Mouse (Mus musculus): ENCODE data around the gene Gm10972. TPM values are rescaled to one million over a fixed set of nuclear protein-coding genes. Genes with fewer than 3 reads are reported as not detected.
A peak's percentile ranks its signal among the peaks of the same experiment; 100 is the strongest.
"Not testable (repeated sequence)": the region's sequence is repeated elsewhere in the genome, so short reads cannot be mapped to it uniquely, and the experiment has no call there.

The Gm10972 gene
- not detected for total RNA-seq (2021)
- long read RNA-seq, experiment 1, result 0 reads
- long read RNA-seq, experiment 2, result 0 reads

- DNase-seq; intact Hi-C loops (cut with DNase I): not testable (repeated sequence)
These were observed at the start of gene Gm10972 for GRCm38 (mm10) chr3:94642495-94643162. Gm10972 (plus strand) TSS chr3:94643112.

GRCm38 (mm10) chr3:94595871-94596287, 47.0 kb upstream of the Gm10972 start:
- intact Hi-C loops (cut with DNase I), result no loop called here
- no peak for DNase-seq

GRCm38 (mm10) chr3:94597224-94597779, 45.6 kb upstream of the Gm10972 start:
- intact Hi-C loops (cut with DNase I), result no loop called here
- DNase-seq, result no peak

GRCm38 (mm10) chr3:94601959-94602358, 41.0 kb upstream of the Gm10972 start:
- peak; percentile 46 to 69 for DNase-seq
- intact Hi-C loops (cut with DNase I), result loop anchor here (1.0 to 5.0 kb wide), 3 partner anchors 70 to 235 kb away; no protein-coding TSS in a partner anchor

GRCm38 (mm10) chr3:94609621-94610020, 33.3 kb upstream of the Gm10972 start:
- no peak for DNase-seq
- intact Hi-C loops (cut with DNase I), result loop anchor here (10.0 kb wide), 1 partner anchor 295 kb away; no protein-coding TSS in a partner anchor

- peak; percentile 23 to 28 for DNase-seq
- intact Hi-C loops (cut with DNase I), result loop anchor here (10.0 kb wide), 1 partner anchor 294 kb away; no protein-coding TSS in a partner anchor
These were observed 32.3 kb upstream of the Gm10972 start for GRCm38 (mm10) chr3:94610581-94610980.

DNA sequence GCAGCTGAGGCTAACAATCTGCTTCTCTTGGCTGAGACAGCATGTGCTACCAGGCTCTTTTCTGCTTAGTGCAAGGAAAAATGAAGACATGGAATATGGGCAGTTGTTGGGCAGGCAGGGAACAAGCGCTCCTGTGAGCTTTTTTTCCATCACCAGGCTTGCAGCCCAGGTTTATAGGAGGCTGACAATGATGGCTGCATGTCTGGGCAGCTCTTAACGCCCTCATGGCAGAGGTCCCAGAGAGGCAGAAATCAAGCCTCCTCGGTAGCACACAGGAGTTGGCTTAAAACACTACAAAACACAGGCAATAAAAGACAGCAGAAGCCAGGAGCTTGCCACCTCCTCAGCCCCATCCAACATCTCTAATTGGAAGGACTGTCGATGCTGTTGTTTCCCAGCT, 31.6 kb upstream of the Gm10972 start:
- intact Hi-C loops (cut with DNase I), result loop anchor here (10.0 kb wide), 1 partner anchor 293 kb away; no protein-coding TSS in a partner anchor

GRCm38 (mm10) chr3:94611834-94612233, 31.1 kb upstream of the Gm10972 start:
- no peak for DNase-seq

More for the DNA sequence above, 31.6 kb upstream of the Gm10972 start:
- DNase-seq, result no peak

DNA sequence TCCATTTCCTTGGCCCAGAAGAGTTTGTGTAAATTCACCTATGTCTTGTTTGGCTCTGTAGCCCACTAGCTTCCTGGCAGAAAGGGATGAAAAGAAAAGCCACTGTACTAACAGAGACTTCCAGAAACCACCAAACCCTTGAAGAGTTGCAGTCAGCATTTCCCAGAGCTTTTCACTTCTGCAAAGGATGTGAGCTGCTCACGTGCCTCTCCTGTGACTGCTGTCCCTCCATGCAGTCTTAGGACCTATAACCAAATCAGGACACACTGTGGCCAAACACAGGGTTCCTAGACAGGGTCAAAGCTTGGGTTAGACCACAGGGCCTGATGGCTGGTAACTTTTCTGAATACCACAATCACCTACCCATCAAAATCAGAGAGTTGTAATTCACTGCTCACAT, 30.6 kb upstream of the Gm10972 start:
- intact Hi-C loops (cut with DNase I), result loop anchor here (10.0 kb wide), 1 partner anchor 293 kb away; no protein-coding TSS in a partner anchor
- no peak for DNase-seq

More at GRCm38 (mm10) chr3:94611834-94612233, 31.1 kb upstream of the Gm10972 start:
- intact Hi-C loops (cut with DNase I), result loop anchor here (10.0 kb wide), 1 partner anchor 293 kb away; no protein-coding TSS in a partner anchor

- intact Hi-C loops (cut with DNase I), result loop anchor here (10.0 kb wide), 1 partner anchor 291 kb away; no protein-coding TSS in a partner anchor
- peak; percentile 12 to 18 for DNase-seq
These were observed 29.5 kb upstream of the Gm10972 start for GRCm38 (mm10) chr3:94613258-94613878.

DNA sequence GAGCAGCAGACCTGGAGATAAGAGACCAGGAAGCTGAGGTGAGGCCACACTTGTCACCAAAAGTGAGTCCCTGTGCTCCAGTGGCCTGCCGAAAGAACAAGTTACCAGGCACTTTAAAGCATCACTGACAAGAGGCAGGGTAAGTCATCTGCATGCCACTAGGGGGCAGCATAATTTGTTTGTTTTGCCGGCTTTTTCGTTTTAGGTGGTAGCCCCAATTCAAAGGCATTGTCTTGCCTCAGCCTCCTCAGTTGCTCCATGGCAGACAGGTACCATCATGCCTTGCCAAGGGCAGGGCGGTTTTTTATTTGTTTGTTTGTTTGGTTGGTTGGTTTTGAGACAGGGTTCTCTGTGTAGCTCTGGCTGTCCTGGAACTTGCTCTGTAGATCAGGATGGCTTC, 26.2 kb upstream of the Gm10972 start:
- peak; percentile 35 to 54 for DNase-seq
- intact Hi-C loops (cut with DNase I), result loop anchor here (5.0 to 10.0 kb wide), 2 partner anchors 231 to 288 kb away; no protein-coding TSS in a partner anchor

GRCm38 (mm10) chr3:94621740-94622507, 21.0 kb upstream of the Gm10972 start:
- intact Hi-C loops (cut with DNase I), result no loop called here
- peak; percentile 16 to 23 for DNase-seq

GRCm38 (mm10) chr3:94622550-94622949, 20.4 kb upstream of the Gm10972 start:
- no peak for DNase-seq
- intact Hi-C loops (cut with DNase I), result no loop called here

DNA sequence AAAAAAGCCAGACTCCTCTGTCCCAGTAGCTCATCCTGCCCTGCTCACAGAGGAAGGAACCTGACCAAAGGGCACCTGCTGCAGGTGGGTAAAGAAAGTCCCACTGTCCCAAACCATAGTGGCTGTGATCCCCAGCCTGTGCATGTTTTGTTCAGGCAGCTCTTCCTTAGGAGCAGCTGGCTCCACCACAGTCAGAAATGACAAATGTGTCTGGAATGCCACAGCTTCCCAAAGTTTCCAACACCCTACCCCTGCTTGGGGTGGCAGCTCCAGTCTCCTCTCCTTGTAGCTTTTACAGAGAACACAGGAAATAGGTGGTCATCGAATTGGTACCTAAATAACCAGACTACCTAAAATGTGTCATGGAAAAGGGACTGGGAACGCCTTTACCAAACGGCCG, 18.6 kb upstream of the Gm10972 start:
- no peak for DNase-seq
- intact Hi-C loops (cut with DNase I), result no loop called here

DNA sequence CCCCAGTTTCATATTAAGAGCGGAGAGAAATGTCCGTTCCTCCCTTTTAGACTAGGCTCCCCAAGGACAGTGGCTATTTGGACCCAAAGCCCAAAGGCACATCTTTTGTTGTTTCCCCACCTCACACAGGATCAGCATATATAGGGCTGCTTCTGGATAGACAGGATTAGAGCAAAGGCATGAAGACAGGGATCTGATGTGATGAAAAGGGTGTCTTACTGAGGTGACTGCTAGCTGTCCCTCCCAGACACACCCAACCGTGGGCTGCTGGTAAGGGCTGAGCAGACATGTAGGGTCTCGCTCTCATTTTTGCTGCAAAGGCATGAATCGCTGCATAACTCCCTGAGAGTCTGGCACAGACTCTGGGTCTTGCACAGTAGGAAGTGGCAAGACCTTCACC, 14.2 kb upstream of the Gm10972 start:
- intact Hi-C loops (cut with DNase I), result no loop called here
- no peak for DNase-seq

GRCm38 (mm10) chr3:94629876-94630275, 13.0 kb upstream of the Gm10972 start:
- intact Hi-C loops (cut with DNase I), result no loop called here
- DNase-seq, result no peak

- DNase-seq, result no peak
These were observed 6.1 kb downstream of the Gm10972 start for GRCm38 (mm10) chr3:94648755-94649590.

GRCm38 (mm10) chr3:94650409-94650808, 7.5 kb downstream of the Gm10972 start:
- no peak for DNase-seq
- intact Hi-C loops (cut with DNase I), result no loop called here

More at GRCm38 (mm10) chr3:94648755-94649590, 6.1 kb downstream of the Gm10972 start:
- intact Hi-C loops (cut with DNase I), result no loop called here

GRCm38 (mm10) chr3:94653967-94654366, 11.1 kb downstream of the Gm10972 start:
- DNase-seq; intact Hi-C loops (cut with DNase I): not testable (repeated sequence)
